Mouse (Mus musculus) embryonic facial prominence, embryonic 12.5 days (tissue): ENCODE measurements around the gene Btf3l4. TPM values are rescaled to one million over a fixed set of nuclear protein-coding genes. Genes with fewer than 3 reads are reported as not detected.

ENCODE experiments used
- ATAC-seq: fragments of 200-750 bp; cut with Nextera tagmentation; 2 replicates; pipeline ENCODE4 v1.8.0; 2017; ENCODE audit not compliant: insufficient number of reproducible peaks, insufficient read depth, low FRiP score, low TSS enrichment
- H3K27ac ChIP-seq: fragments of 300-500 bp; sonication (generic); 2 replicates; pipeline ENCODE4 v1.5.1; 2016; ENCODE audit warnings: mild to moderate bottlenecking
- H3K27me3 ChIP-seq: fragments of 300-500 bp; sonication (generic); 2 replicates; pipeline ENCODE4 v1.6.1; 2016; ENCODE audit warnings: mild to moderate bottlenecking, moderate library complexity
- H3K36me3 ChIP-seq: fragments of 300-500 bp; sonication (generic); 2 replicates; pipeline ENCODE4 v1.6.1; 2016; ENCODE audit warnings: mild to moderate bottlenecking
- H3K4me1 ChIP-seq: fragments of 300-500 bp; sonication (generic); 2 replicates; pipeline ENCODE4 v1.6.1; 2016
- H3K4me2 ChIP-seq: fragments of 300-500 bp; sonication (generic); replicated peaks from 2 replicates; pipeline ENCODE4 v1.6.1; 2016; ENCODE audit warnings: mild to moderate bottlenecking, moderate library complexity
- H3K4me3 ChIP-seq: fragments of 300-500 bp; sonication (generic); 2 replicates; pipeline ENCODE4 v1.5.1; 2016; ENCODE audit warnings: mild to moderate bottlenecking
- H3K9ac ChIP-seq: fragments of 300-500 bp; sonication (generic); 2 replicates; pipeline ENCODE4 v1.6.1; 2016; ENCODE audit warnings: mild to moderate bottlenecking, moderate library complexity
- H3K9me3 ChIP-seq: fragments of 300-500 bp; sonication (generic); 2 replicates; pipeline ENCODE4 v1.6.1; 2016; ENCODE audit warnings: mild to moderate bottlenecking, moderate library complexity
- WGBS: fragments of 180-500 bp; shearing (Covaris S2); methylation state at CpG from one replicate; pipeline ENCODE4 v1.1.7; 2016; 5-methylcytosine and 5-hydroxymethylcytosine counted together
- polyA plus RNA-seq: library from polyadenylated mRNA; unstranded; fragments of >200 nt; fragmentation: Nextera tagmentation; extraction: Ambion mirVana; gene quantifications from 2 replicates; pipeline ENCODE4 v1.2.1, GENCODE M21; 2016

The Btf3l4 gene
- polyA plus RNA-seq, 1 experiment from 2014 or later = 229 TPM

DNA sequence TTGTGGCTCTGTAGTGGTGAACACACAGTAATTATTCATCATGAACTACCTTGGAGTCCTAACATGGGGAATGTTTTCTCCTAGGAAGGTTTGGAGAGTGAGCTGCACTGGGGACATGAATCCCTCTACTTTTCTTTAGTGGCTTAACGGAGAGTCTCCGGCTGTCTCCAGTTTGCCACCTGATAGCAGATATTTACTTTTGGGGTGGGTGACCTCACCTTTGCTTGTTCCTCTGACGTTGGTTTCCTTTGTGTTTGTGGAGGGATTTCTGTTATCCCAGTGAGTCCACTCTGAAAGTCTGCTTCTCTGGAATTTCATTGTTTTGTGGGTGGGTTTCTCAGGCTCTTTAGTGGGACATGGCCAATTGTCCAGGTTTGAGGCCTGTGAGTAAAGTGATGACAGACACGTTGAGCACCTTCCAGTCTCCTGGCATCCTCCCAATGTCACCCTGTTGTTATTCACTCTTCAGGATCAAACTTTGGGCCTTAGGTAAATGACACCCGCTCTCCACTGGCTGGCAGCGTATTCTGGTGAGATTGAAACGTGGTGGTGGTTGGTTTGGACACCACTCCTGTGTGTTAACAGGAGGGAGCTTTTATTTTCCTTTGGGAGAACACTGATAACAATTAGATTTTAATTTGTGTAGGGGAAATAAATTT lies 8.6 kb upstream of the Btf3l4 start:
- 88% methylated on average over 7 of the region's 7 CpGs for WGBS
- no peaks in the 10 kb centered on the region for H3K4me1 ChIP-seq
- no peak for ATAC-seq
- no peak overlapping the region for H3K9ac ChIP-seq
- H3K27ac ChIP-seq = no peak overlapping the region
- no peaks in the 10 kb centered on the region for H3K9me3 ChIP-seq
- peaks cover 8% of the 10 kb centered on the region; the same call in 1 of the 2 replicates for H3K36me3 ChIP-seq
- H3K4me3 ChIP-seq = no peak overlapping the region
- no peak overlapping the region for H3K4me2 ChIP-seq
- H3K27me3 ChIP-seq = no peaks in the 10 kb centered on the region

DNA sequence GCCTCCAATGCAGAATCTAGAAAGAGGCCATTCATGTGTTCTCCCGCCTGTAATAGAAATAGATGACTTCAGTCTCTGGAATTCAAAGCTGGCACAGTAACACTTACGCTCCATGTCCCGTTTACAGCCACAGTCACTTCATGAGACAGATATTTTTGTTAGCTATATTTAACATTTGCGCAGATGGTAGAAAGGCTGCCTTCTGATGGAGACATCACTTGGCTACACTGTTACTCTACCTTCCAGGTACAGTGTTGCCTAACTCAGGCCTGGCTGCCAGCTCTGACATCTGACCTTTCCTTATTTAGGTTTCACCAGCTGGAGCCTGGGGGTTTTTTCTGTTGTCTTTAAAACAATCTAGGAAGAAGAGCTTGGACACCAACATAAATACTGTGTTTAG lies 4.6 kb upstream of the Btf3l4 start:
- peaks cover 8% of the 10 kb centered on the region; the same call in 1 of the 2 replicates for H3K36me3 ChIP-seq
- H3K9me3 ChIP-seq = no peaks in the 10 kb centered on the region
- no peak for ATAC-seq
- no peaks in the 10 kb centered on the region for H3K27me3 ChIP-seq
- H3K27ac ChIP-seq = no peak overlapping the region
- H3K4me2 ChIP-seq = no peak overlapping the region
- no peak overlapping the region for H3K9ac ChIP-seq
- H3K4me3 ChIP-seq = no peak overlapping the region
- H3K4me1 ChIP-seq = peaks cover 16% of the 10 kb centered on the region
- WGBS = 84% methylated on average over 4 of the region's 4 CpGs

DNA sequence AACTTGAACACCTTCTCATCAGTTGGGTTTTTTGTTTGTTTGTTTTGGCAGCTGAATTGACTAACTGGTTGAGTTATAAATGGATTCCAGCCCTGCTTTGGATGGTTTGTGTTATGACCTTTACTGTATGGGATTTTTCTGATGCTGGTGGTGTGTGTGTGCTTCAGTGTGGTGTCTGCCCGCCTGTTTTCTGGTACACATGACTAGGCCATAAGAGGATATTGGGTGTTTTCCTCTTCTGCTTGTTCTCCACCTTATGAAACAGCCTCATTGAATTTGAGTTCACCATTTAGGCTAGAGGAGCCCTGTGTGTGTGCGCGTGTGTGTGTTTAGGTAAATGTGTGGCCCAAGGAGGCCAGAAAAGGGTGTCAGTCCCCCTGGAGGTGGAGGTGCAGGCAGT lies 2.1 kb upstream of the Btf3l4 start:
- no peaks in the 10 kb centered on the region for H3K27me3 ChIP-seq
- no peaks in the 10 kb centered on the region for H3K9me3 ChIP-seq
- H3K4me2 ChIP-seq = peak overlapping the region; percentile 63
- peak overlapping the region; percentile 77 for H3K9ac ChIP-seq
- WGBS = 52% methylated on average over 3 of the region's 3 CpGs
- no peak for ATAC-seq
- H3K27ac ChIP-seq = peak overlapping the region; percentile 99; the same call in 1 of the 2 replicates
- peak overlapping the region; percentile 95 for H3K4me3 ChIP-seq
- 0 out of 2 replicates have a peak, but pooled peaks cover 4% of the 10 kb centered on the region for H3K36me3 ChIP-seq
- peaks cover 25% of the 10 kb centered on the region for H3K4me1 ChIP-seq

DNA sequence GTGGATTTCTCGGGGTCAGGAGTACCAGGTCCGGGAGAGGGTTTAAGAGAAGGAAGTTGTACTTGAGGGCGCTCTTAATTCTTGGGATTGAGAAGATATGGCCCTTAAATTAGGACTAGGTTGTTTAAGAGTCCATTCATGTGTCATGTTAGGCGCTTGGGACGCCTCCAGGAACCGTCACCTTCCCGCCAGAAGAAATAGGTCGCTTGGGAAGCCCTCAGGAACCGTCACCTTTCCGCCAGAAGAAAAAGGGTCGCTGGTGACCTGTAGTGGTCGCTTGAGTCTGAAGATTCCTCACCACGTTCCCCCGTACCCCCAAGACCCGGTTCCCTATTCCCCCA lies 1.5 kb upstream of the Btf3l4 start:
- no peaks in the 10 kb centered on the region for H3K27me3 ChIP-seq
- under 1% methylated on average over 15 of the region's 15 CpGs for WGBS
- H3K9me3 ChIP-seq = no peaks in the 10 kb centered on the region
- peak overlapping the region; percentile 63 for H3K4me2 ChIP-seq
- peak overlapping the region; percentile 77 for H3K9ac ChIP-seq
- H3K4me1 ChIP-seq = peaks cover 25% of the 10 kb centered on the region
- H3K4me3 ChIP-seq = peak overlapping the region; percentile 95
- H3K36me3 ChIP-seq = peaks cover 5% of the 10 kb centered on the region
- H3K27ac ChIP-seq = peak overlapping the region; percentile 99
- ATAC-seq = no peak

DNA sequence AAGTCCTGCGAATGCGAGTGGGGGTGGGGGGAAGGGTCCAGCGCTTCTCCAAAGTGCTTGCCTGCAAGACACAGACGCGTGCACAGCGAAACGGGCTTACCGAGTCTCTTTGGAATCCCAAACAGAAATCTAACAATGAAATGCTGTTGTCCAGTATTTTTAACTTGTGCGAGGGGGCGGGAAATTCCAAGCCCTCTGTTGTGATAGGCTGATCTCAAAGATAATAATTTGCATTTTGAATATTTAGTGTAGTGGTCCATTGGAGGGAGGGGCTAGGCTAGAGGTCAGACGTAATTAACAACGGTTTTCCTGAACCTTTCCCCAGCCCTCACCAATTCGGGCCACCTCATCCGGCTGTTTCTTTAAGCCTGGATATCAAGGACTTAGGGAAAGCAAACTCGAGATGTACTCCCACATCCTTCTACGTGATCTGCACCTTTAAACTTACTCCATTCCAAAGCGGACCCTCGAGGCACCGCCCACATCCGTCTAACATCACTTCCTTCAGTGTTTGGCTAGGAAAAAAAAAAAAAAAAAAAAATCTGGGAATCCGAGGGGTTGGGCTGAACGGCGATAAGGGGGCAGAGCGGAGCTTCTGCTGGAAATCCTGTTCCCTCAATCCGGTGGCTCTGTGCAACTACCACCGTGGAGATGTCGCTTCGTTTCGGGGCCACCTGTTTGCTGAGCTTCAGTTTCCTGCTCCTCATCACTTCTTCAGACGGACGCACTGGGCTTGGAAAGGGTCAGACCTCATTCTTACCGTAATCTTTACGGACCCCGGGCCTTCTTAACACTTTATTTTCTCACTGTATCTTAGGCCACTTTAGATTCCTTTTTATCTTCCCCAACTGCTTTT lies 929 bp upstream of the Btf3l4 start, which contains the start of gene Txndc12:
TSS of gene Txndc12 (plus strand) at position 487 of the 856 bp plus-strand sequence.
- ATAC-seq = peak; percentile 84
- peaks cover 25% of the 10 kb centered on the region for H3K4me1 ChIP-seq
- H3K9ac ChIP-seq = peak within 1 kb of the TSS; percentile 98
- peak within 1 kb of the TSS; percentile 95 for H3K4me3 ChIP-seq
- peak within 1 kb of the TSS; percentile 63 for H3K4me2 ChIP-seq
- H3K9me3 ChIP-seq = no peaks in the 10 kb centered on the region
- peaks cover 7% of the 10 kb centered on the region for H3K36me3 ChIP-seq
- peak within 1 kb of the TSS; percentile 99 for H3K27ac ChIP-seq
- under 1% methylated on average over 34 of the region's 34 CpGs for WGBS
- H3K27me3 ChIP-seq = no peaks in the 10 kb centered on the region

DNA sequence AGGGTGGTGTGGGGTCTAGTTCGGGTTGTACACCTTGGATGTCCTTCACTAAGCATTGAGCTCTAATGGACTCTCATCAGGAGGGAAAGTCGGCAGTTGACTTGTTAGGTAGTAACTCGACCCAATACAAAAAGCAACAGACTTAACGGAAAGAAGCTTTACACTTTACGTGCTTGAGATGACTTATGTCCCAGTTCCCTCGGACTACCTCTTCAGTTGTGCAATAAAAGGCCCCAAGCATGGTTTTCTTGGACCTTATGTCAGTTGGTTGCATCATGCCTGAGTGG lies 357 bp upstream of the Btf3l4 start:
- peak overlapping the region; percentile 95 for H3K4me3 ChIP-seq
- no peaks in the 10 kb centered on the region for H3K9me3 ChIP-seq
- no peaks in the 10 kb centered on the region for H3K27me3 ChIP-seq
- H3K27ac ChIP-seq = peak overlapping the region; percentile 99
- H3K4me2 ChIP-seq = peak overlapping the region; percentile 63
- peaks cover 25% of the 10 kb centered on the region for H3K4me1 ChIP-seq
- no peak; the same call in 1 of the 2 replicates for ATAC-seq
- peak overlapping the region; percentile 98 for H3K9ac ChIP-seq
- 0% methylated on average over 6 of the region's 6 CpGs for WGBS
- H3K36me3 ChIP-seq = peaks cover 11% of the 10 kb centered on the region

DNA sequence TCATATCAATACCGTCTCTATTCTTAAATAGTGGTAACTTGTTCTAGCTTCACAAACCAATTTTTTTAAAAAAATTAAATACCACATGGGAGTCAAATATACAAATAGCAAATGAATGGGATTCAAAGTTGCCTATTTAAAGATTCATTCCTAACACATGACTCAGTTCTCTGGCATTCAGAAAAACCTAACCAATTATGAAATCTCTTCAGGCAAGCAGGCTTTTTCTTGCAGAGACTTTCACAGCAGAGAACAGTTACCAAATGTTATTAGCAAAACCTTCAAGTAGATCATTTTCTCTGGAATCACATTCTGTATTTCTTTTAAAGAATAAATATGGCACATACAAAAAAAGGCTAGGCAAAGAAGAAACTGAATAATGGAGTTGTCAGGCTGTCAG lies 2.7 kb downstream of the Btf3l4 start:
- no peak overlapping the region for H3K27ac ChIP-seq
- no peak overlapping the region for H3K9ac ChIP-seq
- peaks cover 13% of the 10 kb centered on the region for H3K4me1 ChIP-seq
- H3K27me3 ChIP-seq = no peaks in the 10 kb centered on the region
- 81% methylated on average over 1 of the region's 1 CpGs for WGBS
- no peak overlapping the region for H3K4me2 ChIP-seq
- ATAC-seq = no peak
- H3K9me3 ChIP-seq = no peaks in the 10 kb centered on the region
- no peak overlapping the region for H3K4me3 ChIP-seq
- peaks cover 32% of the 10 kb centered on the region for H3K36me3 ChIP-seq

DNA sequence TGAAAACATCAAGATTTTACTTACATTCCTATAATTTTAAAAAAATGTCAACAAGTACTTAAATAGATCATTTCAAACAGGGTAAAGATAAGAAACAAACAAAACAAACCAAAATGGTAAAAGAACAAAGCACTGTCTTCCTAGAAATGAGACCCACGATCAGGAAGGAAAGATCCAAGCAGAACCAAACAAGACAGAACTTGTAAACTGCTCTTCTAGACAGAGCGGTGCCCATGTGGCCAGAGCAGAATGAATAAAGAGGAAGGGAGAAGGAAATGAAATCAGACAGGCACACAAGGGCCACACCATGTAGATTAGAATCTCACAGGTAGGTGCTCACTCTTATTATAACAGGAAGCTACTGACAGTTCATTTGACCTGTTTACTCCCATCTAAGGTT lies 6.8 kb downstream of the Btf3l4 start:
- ATAC-seq = no peak
- H3K27me3 ChIP-seq = no peaks in the 10 kb centered on the region
- no peak overlapping the region for H3K9ac ChIP-seq
- no peak overlapping the region for H3K4me3 ChIP-seq
- no peak overlapping the region for H3K27ac ChIP-seq
- H3K9me3 ChIP-seq = no peaks in the 10 kb centered on the region
- 87% methylated on average over 2 of the region's 2 CpGs for WGBS
- no peak overlapping the region for H3K4me2 ChIP-seq
- peaks cover 2% of the 10 kb centered on the region for H3K4me1 ChIP-seq
- peaks cover 65% of the 10 kb centered on the region for H3K36me3 ChIP-seq

DNA sequence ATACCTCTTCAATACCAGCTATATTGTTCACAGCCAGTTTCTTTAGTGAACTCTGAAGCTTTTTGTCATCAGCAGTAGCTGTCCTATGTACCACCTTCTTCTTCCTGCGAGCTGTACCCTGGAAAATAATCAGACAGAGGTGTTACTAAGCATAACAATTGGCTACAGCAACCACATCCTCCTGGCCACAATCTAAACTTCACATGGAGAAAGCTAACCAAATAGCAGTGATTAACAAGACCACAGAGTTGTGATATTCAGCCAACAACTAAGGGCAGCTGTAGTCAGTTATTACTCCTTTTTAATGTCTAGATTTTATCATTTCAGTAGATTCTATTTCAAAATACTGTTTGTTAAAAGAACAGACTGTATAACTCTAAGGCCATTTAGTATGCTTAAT lies 7.3 kb downstream of the Btf3l4 start:
- no peaks in the 10 kb centered on the region for H3K4me1 ChIP-seq
- H3K4me2 ChIP-seq = no peak overlapping the region
- H3K36me3 ChIP-seq = peaks cover 68% of the 10 kb centered on the region
- no peak overlapping the region for H3K27ac ChIP-seq
- no peaks in the 10 kb centered on the region for H3K9me3 ChIP-seq
- H3K27me3 ChIP-seq = no peaks in the 10 kb centered on the region
- ATAC-seq = no peak
- no peak overlapping the region for H3K9ac ChIP-seq
- WGBS = 84% methylated on average over 1 of the region's 1 CpGs
- no peak overlapping the region for H3K4me3 ChIP-seq

DNA sequence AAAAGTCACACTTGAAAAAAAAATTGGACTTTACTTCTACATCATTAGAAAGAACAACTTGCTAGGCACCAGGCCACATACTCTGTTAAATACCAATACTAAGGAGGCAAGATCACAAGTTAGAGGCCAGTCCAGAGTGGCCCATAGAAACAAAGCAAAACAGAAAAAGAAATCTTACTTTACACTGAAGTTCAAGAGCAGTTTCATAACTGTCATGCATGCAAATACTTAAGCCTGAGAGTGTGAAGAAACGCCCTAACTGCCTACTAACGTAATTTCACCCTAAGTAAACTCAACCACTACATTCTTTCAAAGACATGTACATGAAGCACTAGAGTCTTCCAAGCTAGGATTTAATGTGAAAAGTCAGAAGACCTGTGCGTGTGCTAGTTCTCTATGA lies 7.7 kb downstream of the Btf3l4 start:
- no peak for ATAC-seq
- no peaks in the 10 kb centered on the region for H3K9me3 ChIP-seq
- no peaks in the 10 kb centered on the region for H3K27me3 ChIP-seq
- no peak overlapping the region for H3K9ac ChIP-seq
- H3K4me2 ChIP-seq = no peak overlapping the region
- H3K4me3 ChIP-seq = no peak overlapping the region
- WGBS = 92% methylated on average over 3 of the region's 3 CpGs
- H3K27ac ChIP-seq = no peak overlapping the region
- H3K4me1 ChIP-seq = no peaks in the 10 kb centered on the region
- peaks cover 72% of the 10 kb centered on the region for H3K36me3 ChIP-seq

DNA sequence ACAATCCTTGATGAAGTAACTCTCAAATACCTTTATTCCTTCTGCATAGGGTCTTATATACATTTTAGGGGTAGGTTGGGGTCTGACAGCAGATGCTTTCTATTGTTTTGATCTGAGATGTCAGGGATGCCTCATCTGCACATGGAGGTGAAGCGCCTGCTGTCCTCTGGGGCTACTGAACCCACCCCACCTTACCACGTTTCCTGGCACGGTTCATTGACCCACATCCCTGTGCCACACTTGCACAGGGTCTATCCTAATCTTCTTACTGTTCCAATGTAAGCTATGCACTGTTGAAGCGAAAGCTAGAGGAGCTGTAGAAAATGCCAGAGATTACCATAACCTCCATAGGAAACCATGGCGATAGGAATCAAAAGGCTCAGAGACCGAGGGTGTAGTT lies 21.9 kb downstream of the Btf3l4 start:
- H3K9ac ChIP-seq = no peak overlapping the region
- H3K4me2 ChIP-seq = no peak overlapping the region
- H3K4me1 ChIP-seq = no peaks in the 10 kb centered on the region
- no peak for ATAC-seq
- peaks cover 14% of the 10 kb centered on the region for H3K36me3 ChIP-seq
- 76% methylated on average over 6 of the region's 6 CpGs for WGBS
- H3K27me3 ChIP-seq = no peaks in the 10 kb centered on the region
- no peak overlapping the region for H3K27ac ChIP-seq
- H3K4me3 ChIP-seq = no peak overlapping the region
- H3K9me3 ChIP-seq = no peaks in the 10 kb centered on the region

DNA sequence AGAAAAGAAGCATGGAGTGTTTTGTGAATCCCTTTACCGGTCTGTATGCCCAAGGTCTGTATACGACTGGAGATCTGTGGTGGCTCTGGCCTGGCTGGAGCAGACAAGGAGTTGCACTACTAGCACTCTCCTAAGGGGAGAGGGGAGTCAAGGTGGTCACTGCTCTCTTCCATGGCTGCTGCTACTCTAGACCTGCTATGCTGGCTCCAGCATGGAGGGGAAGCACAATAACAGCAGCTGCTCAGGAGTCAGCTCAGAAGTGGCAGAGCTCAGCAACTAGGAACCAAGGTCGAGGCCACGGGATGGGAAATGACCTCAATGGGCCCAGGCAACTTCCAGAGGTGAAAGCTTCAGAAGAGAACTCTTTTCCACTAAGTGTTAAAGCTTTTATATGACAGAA lies 22.3 kb downstream of the Btf3l4 start:
- H3K4me2 ChIP-seq = no peak overlapping the region
- no peak overlapping the region for H3K9ac ChIP-seq
- H3K27ac ChIP-seq = no peak overlapping the region
- no peak for ATAC-seq
- H3K9me3 ChIP-seq = no peaks in the 10 kb centered on the region
- 63% methylated on average over 4 of the region's 4 CpGs for WGBS
- H3K36me3 ChIP-seq = peaks cover 14% of the 10 kb centered on the region
- H3K4me1 ChIP-seq = no peaks in the 10 kb centered on the region
- no peak overlapping the region for H3K4me3 ChIP-seq
- no peaks in the 10 kb centered on the region for H3K27me3 ChIP-seq
